In genomic region chr11:113751484-113752084, GRCm38 (mm10) we compare ENCODE assay signal across 8 mouse cellular contexts. TPM values are rescaled to one million over a fixed set of nuclear protein-coding genes. Genes with fewer than 3 reads are reported as not detected.
DNase-seq lines count a peak whose midpoint lies in the region; ATAC-seq lines count a peak whose summit lies in the region.

Cdc42ep4 (minus strand) TSS chr11:113751881.

- H3K27ac ChIP-seq in hindbrain, embryonic 13.5 days: peak within 1 kb of the TSS; percentile 97

- no peaks in the 10 kb centered on the region for H3K27me3 ChIP-seq in hindbrain, embryonic 13.5 days

- H3K9ac ChIP-seq in hindbrain, embryonic 13.5 days: peak within 1 kb of the TSS; percentile 92

- H3K4me1 ChIP-seq in hindbrain, embryonic 13.5 days (replicated peaks): peaks cover 47% of the 10 kb centered on the region

- ATAC-seq in hindbrain, embryonic 13.5 days (ENCODE audit: low FRiP score): peak; percentile 84

- WGBS in hindbrain, embryonic 13.5 days: under 1% methylated on average over 44 of the region's 44 CpGs

- no peaks in the 10 kb centered on the region for H3K9me3 ChIP-seq in hindbrain, embryonic 13.5 days

- no peaks in the 10 kb centered on the region for H3K36me3 ChIP-seq in hindbrain, embryonic 13.5 days

- peak within 1 kb of the TSS; percentile 67 for H3K4me2 ChIP-seq in hindbrain, embryonic 13.5 days

- peak within 1 kb of the TSS; percentile 89 for H3K4me3 ChIP-seq in hindbrain, embryonic 13.5 days

- peak; percentile 80 for DNase-seq in T-cell, adult 2 months (ENCODE audit: low spot score)
- peak; percentile 68 to 82 for DNase-seq in cerebellum, postnatal 25 days
- DNase-seq in frontal cortex, postnatal 25 days (ENCODE audit: low spot score in 2 of 2): peak; percentile 34 to 60
- DNase-seq in layer of hippocampus, postnatal 25 days (ENCODE audit: extremely low spot score in 1 of 2, low spot score in 1 of 2): peak; percentile 69
- DNase-seq in lung, postnatal 25 days (ENCODE audit: low spot score): peak; percentile 88
- peak; percentile 53 for DNase-seq in retina, adult 2 months (ENCODE audit: low read depth, low spot score)
- DNase-seq in thymus, postnatal 25 days: peak; percentile 83

RNA-seq across cellular contexts. Expression of gene Cdc42ep4, which starts in this region (rescaled TPM):
- polyA plus RNA-seq in hindbrain, embryonic 13.5 days (2015; fragmentation: Nextera tagmentation; extraction: Ambion mirVana): 73.0 and 73.7 TPM in 2 replicates
- 10 to 100 TPM; 41.4 to 41.8 TPM for total RNA-seq in layer of hippocampus, postnatal 25 days (2021)

Comparison
In these comparisons a context has a peak if more than half of its experiments do, and no peak if none do; other contexts are left out.
1. Peak in every context shown above with its lines: DNase-seq, ATAC-seq, H3K4me3 ChIP-seq and H3K27ac ChIP-seq.